8 mouse cellular contexts compared by ENCODE assay signal in the genomic region with DNA sequence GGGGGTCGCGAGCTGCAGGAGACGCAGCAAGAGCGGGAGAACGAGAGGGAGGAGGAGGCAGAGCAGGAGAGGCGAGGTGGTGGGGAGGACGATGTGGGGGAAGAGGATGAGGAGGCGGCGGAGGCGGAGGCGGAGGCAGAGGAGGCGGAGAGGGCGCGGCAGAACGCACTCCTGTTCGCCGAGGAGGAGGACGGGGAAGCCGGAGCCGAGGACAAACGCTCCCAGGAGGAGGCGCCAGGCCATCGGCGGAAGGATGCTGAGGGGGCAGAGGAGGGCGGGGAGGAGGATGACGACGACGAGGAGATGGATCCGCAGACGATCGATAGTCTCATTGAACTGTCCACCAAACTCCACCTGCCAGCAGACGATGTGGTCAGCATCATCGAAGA. TPM values are rescaled to one million over a fixed set of nuclear protein-coding genes. Genes with fewer than 3 reads are reported as not detected.
DNase-seq lines count a peak whose midpoint lies in the region; ATAC-seq and TF ChIP-seq lines count a peak whose summit lies in the region.

No protein-coding gene starts in this region.

- DNase-seq in heart, adult 9 months (ENCODE audit: low spot score in 2 of 2), result no peak
- peak; percentile 31 for DNase-seq in MEL-GATA-1-ER (ENCODE audit: extremely low read depth, low read depth)
- DNase-seq in hindbrain, postnatal 0 days (ENCODE audit: low spot score), result peak; percentile 59
- DNase-seq in liver, embryonic 13.5 days, result peak; percentile 9
- DNase-seq in right cerebral cortex, adult 2 months (ENCODE audit: low spot score in 2 of 2), result peak; percentile 59 to 72
- no peak for DNase-seq in ovary, postnatal 10 days (ENCODE audit: low spot score)

- peak; percentile 40; the same call in 1 of the 2 replicates for TF ChIP-seq CTCF in hindbrain, postnatal 0 days (IDR thresholded peaks at IDR 0.05; ENCODE audit: low read depth)

- no peak for ATAC-seq in heart, embryonic 11.5 days (replicated peaks; ENCODE audit: insufficient number of reproducible peaks, low FRiP score, low TSS enrichment)
- ATAC-seq in embryonic facial prominence, embryonic 13.5 days (ENCODE audit: insufficient number of reproducible peaks, insufficient read depth, low FRiP score, low TSS enrichment, low read depth), result no peak
- ATAC-seq in hindbrain, postnatal 0 days, result peak; percentile 13
- ATAC-seq in liver, embryonic 13.5 days (ENCODE audit: low read depth), result no peak

- H3K36me3 ChIP-seq in heart, embryonic 11.5 days (ENCODE audit: control insufficient read depth, insufficient read depth, low read length), result no peaks in the 10 kb centered on the region; the same call in 1 of the 2 replicates
- peaks cover 19% of the 10 kb centered on the region for H3K36me3 ChIP-seq in embryonic facial prominence, embryonic 13.5 days
- peaks cover 9% of the 10 kb centered on the region for H3K36me3 ChIP-seq in hindbrain, postnatal 0 days (ENCODE audit: insufficient read depth, low read length)
- H3K36me3 ChIP-seq in liver, embryonic 13.5 days, result peaks cover 16% of the 10 kb centered on the region

- peak overlapping the region; percentile 53 for H3K4me3 ChIP-seq in heart, embryonic 11.5 days (ENCODE audit: low read depth, low read length)
- peak overlapping the region; percentile 49 for H3K4me3 ChIP-seq in embryonic facial prominence, embryonic 13.5 days
- H3K4me3 ChIP-seq in hindbrain, postnatal 0 days (ENCODE audit: low read length), result peak overlapping the region; percentile 51
- H3K4me3 ChIP-seq in liver, embryonic 13.5 days (replicated peaks), result peak overlapping the region; percentile 59

- H3K27me3 ChIP-seq in heart, embryonic 11.5 days (ENCODE audit: control insufficient read depth, insufficient read depth, low read length), result peaks cover 49% of the 10 kb centered on the region
- peaks cover 66% of the 10 kb centered on the region for H3K27me3 ChIP-seq in embryonic facial prominence, embryonic 13.5 days
- H3K27me3 ChIP-seq in hindbrain, postnatal 0 days (ENCODE audit: insufficient read depth, low read length), result peaks cover 16% of the 10 kb centered on the region; the same call in 1 of the 2 replicates
- peaks cover 62% of the 10 kb centered on the region for H3K27me3 ChIP-seq in liver, embryonic 13.5 days

- H3K4me2 ChIP-seq in heart, embryonic 11.5 days, result peak overlapping the region; percentile 99
- H3K4me2 ChIP-seq in embryonic facial prominence, embryonic 13.5 days, result peak overlapping the region; percentile 99
- peak overlapping the region; percentile 86 for H3K4me2 ChIP-seq in hindbrain, postnatal 0 days (ENCODE audit: low read depth, low read length)
- peak overlapping the region; percentile 87 for H3K4me2 ChIP-seq in liver, embryonic 13.5 days

- H3K4me1 ChIP-seq in heart, embryonic 11.5 days (ENCODE audit: control insufficient read depth, insufficient read depth, low read length), result peaks cover 22% of the 10 kb centered on the region
- H3K4me1 ChIP-seq in embryonic facial prominence, embryonic 13.5 days, result peaks cover 39% of the 10 kb centered on the region
- no peaks in the 10 kb centered on the region for H3K4me1 ChIP-seq in hindbrain, postnatal 0 days (ENCODE audit: insufficient read depth, low read length)
- peaks cover 50% of the 10 kb centered on the region for H3K4me1 ChIP-seq in liver, embryonic 13.5 days (replicated peaks)

- under 1% methylated on average over 31 of the region's 33 CpGs for WGBS in heart, embryonic 11.5 days (ENCODE audit: insufficient replicate concordance)
- WGBS in embryonic facial prominence, embryonic 13.5 days, result under 1% methylated on average over 32 of the region's 33 CpGs
- WGBS in hindbrain, postnatal 0 days, result under 1% methylated on average over 29 of the region's 33 CpGs
- WGBS in liver, embryonic 13.5 days (ENCODE audit: insufficient replicate concordance), result under 1% methylated on average over 33 of the region's 33 CpGs

- no peaks in the 10 kb centered on the region for H3K9me3 ChIP-seq in heart, embryonic 11.5 days (replicated peaks; ENCODE audit: control insufficient read depth, low read length)
- no peaks in the 10 kb centered on the region for H3K9me3 ChIP-seq in embryonic facial prominence, embryonic 13.5 days
- no peaks in the 10 kb centered on the region for H3K9me3 ChIP-seq in hindbrain, postnatal 0 days (ENCODE audit: low read length)
- H3K9me3 ChIP-seq in liver, embryonic 13.5 days (replicated peaks), result no peaks in the 10 kb centered on the region

- H3K27ac ChIP-seq in heart, embryonic 11.5 days (ENCODE audit: low read depth, low read length), result no peak overlapping the region
- H3K27ac ChIP-seq in embryonic facial prominence, embryonic 13.5 days, result no peak overlapping the region
- peak overlapping the region; percentile 73 for H3K27ac ChIP-seq in hindbrain, postnatal 0 days
- H3K27ac ChIP-seq in liver, embryonic 13.5 days, result no peak overlapping the region

- no peak overlapping the region for H3K9ac ChIP-seq in heart, embryonic 11.5 days (ENCODE audit: low read depth, low read length)
- H3K9ac ChIP-seq in embryonic facial prominence, embryonic 13.5 days, result 0 out of 2 replicates have a peak overlapping the region, but pooled peaks have one; percentile 27
- peak overlapping the region; percentile 74 for H3K9ac ChIP-seq in hindbrain, postnatal 0 days (replicated peaks; ENCODE audit: low read length)
- 0 out of 2 replicates have a peak overlapping the region, but pooled peaks have one; percentile 6 for H3K9ac ChIP-seq in liver, embryonic 13.5 days

RNA-seq across cellular contexts. Expression of a gene that starts 5.8 kb away (rescaled TPM):
- 0.20 TPM in 1 of 2 replicates, not detected in the other for polyA plus RNA-seq in heart, embryonic 11.5 days (2014; fragmentation: Nextera tagmentation; extraction: Ambion mirVana)
- polyA plus RNA-seq in embryonic facial prominence, embryonic 13.5 days (2015; fragmentation: Nextera tagmentation; extraction: Ambion mirVana), result 0.12 and 0.13 TPM in 2 replicates
- 136 and 137 TPM in 2 replicates for total RNA-seq in hindbrain, postnatal 0 days (2014; rRNA removed)
- 43.2 and 45.9 TPM in 2 replicates for polyA plus RNA-seq in hindbrain, postnatal 0 days (2015; fragmentation: Nextera tagmentation; extraction: Ambion mirVana)
- polyA plus RNA-seq in liver, embryonic 13.5 days (2015; fragmentation: Nextera tagmentation; extraction: Ambion mirVana), result not detected in 2 replicates

RNA-seq across cellular contexts. Expression of a gene that starts 13.9 kb away (rescaled TPM):
- polyA plus RNA-seq in heart, embryonic 11.5 days (2014; fragmentation: Nextera tagmentation; extraction: Ambion mirVana), result 131 and 145 TPM in 2 replicates
- 187 TPM in 2 replicates for polyA plus RNA-seq in embryonic facial prominence, embryonic 13.5 days (2015; fragmentation: Nextera tagmentation; extraction: Ambion mirVana)
- 122 and 123 TPM in 2 replicates for total RNA-seq in hindbrain, postnatal 0 days (2014; rRNA removed)
- polyA plus RNA-seq in hindbrain, postnatal 0 days (2015; fragmentation: Nextera tagmentation; extraction: Ambion mirVana), result 226 and 230 TPM in 2 replicates
- polyA plus RNA-seq in liver, embryonic 13.5 days (2015; fragmentation: Nextera tagmentation; extraction: Ambion mirVana), result 109 and 114 TPM in 2 replicates

RNA-seq across cellular contexts. Expression of a gene that starts 40.0 kb away (rescaled TPM):
- 0.52 and 0.97 TPM in 2 replicates for polyA plus RNA-seq in heart, embryonic 11.5 days (2014; fragmentation: Nextera tagmentation; extraction: Ambion mirVana)
- polyA plus RNA-seq in embryonic facial prominence, embryonic 13.5 days (2015; fragmentation: Nextera tagmentation; extraction: Ambion mirVana), result 0.22 and 0.35 TPM in 2 replicates
- total RNA-seq in hindbrain, postnatal 0 days (2014; rRNA removed), result 3.0 and 3.5 TPM in 2 replicates
- 0.10 and 0.25 TPM in 2 replicates for polyA plus RNA-seq in hindbrain, postnatal 0 days (2015; fragmentation: Nextera tagmentation; extraction: Ambion mirVana)
- polyA plus RNA-seq in liver, embryonic 13.5 days (2015; fragmentation: Nextera tagmentation; extraction: Ambion mirVana), result 0.05 TPM in 1 of 2 replicates, not detected in the other

RNA-seq across cellular contexts. Expression of a gene that starts 44.2 kb away (rescaled TPM):
- polyA plus RNA-seq in heart, embryonic 11.5 days (2014; fragmentation: Nextera tagmentation; extraction: Ambion mirVana), result 92.4 and 92.9 TPM in 2 replicates
- 117 and 124 TPM in 2 replicates for polyA plus RNA-seq in embryonic facial prominence, embryonic 13.5 days (2015; fragmentation: Nextera tagmentation; extraction: Ambion mirVana)
- 68.1 and 84.1 TPM in 2 replicates for total RNA-seq in hindbrain, postnatal 0 days (2014; rRNA removed)
- polyA plus RNA-seq in hindbrain, postnatal 0 days (2015; fragmentation: Nextera tagmentation; extraction: Ambion mirVana), result 140 and 143 TPM in 2 replicates
- 57.8 and 61.7 TPM in 2 replicates for polyA plus RNA-seq in liver, embryonic 13.5 days (2015; fragmentation: Nextera tagmentation; extraction: Ambion mirVana)

RNA-seq across cellular contexts. Expression of a gene that starts 45.2 kb away (rescaled TPM):
- polyA plus RNA-seq in heart, embryonic 11.5 days (2014; fragmentation: Nextera tagmentation; extraction: Ambion mirVana), result 33.0 and 36.4 TPM in 2 replicates
- polyA plus RNA-seq in embryonic facial prominence, embryonic 13.5 days (2015; fragmentation: Nextera tagmentation; extraction: Ambion mirVana), result 49.0 and 62.4 TPM in 2 replicates
- 58.8 and 63.5 TPM in 2 replicates for total RNA-seq in hindbrain, postnatal 0 days (2014; rRNA removed)
- polyA plus RNA-seq in hindbrain, postnatal 0 days (2015; fragmentation: Nextera tagmentation; extraction: Ambion mirVana), result 25.2 and 28.7 TPM in 2 replicates
- polyA plus RNA-seq in liver, embryonic 13.5 days (2015; fragmentation: Nextera tagmentation; extraction: Ambion mirVana), result 12.8 and 13.7 TPM in 2 replicates

Comparison
In these comparisons a context has a peak if more than half of its experiments do, and no peak if none do; other contexts are left out.
1. DNase-seq: peak in MEL-GATA-1-ER (single experiment), hindbrain, postnatal 0 days (single experiment), liver, embryonic 13.5 days (single experiment) and right cerebral cortex, adult 2 months (2 of 2); none in heart, adult 9 months (0 of 2) and ovary, postnatal 10 days (single experiment).
2. RNA of a gene that starts 5.8 kb away (polyA plus RNA-seq): 43.2 to 45.9 TPM in hindbrain, postnatal 0 days; 0.20 TPM in heart, embryonic 11.5 days, 0.12 to 0.13 TPM in embryonic facial prominence, embryonic 13.5 days and not detected in liver, embryonic 13.5 days; every median in the first group is over 10 times any median in the second.
3. Peak in every context shown above with its lines, with median percentiles within 50 percentile points of each other: H3K4me2 ChIP-seq and H3K4me3 ChIP-seq.